Mouse (Mus musculus): ENCODE measurements around the gene H1f0.
A peak's percentile ranks its signal among the peaks of the same experiment; 100 is the strongest.
"Not testable (repeated sequence)": the region's sequence is repeated elsewhere in the genome, so short reads cannot be mapped to it uniquely, and the experiment has no call there.

H1f0 gene

DNA sequence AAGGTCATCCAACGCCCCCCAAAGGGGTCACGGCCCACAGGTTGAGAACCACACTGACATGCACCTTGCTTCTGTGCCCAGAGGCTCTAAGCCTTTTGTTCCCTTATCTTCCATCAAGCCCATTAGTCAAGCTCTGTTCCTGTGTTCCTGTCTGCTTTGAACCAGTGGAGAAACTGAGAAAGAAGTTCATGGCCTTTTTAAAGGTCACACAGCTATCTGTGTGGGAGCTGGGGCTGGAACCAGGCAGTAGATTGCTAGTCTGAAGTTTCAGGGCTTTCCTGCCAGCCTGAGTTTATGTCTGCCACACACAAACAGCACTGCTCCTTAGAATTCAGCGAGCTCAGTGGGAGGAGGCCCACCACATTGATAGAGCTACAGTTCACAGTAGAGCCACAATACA is 25.2 kb upstream of the H1f0 start:
- DNase-seq (ENCODE audit: extremely low spot score, low read depth, low spot score) = no peak

DNA sequence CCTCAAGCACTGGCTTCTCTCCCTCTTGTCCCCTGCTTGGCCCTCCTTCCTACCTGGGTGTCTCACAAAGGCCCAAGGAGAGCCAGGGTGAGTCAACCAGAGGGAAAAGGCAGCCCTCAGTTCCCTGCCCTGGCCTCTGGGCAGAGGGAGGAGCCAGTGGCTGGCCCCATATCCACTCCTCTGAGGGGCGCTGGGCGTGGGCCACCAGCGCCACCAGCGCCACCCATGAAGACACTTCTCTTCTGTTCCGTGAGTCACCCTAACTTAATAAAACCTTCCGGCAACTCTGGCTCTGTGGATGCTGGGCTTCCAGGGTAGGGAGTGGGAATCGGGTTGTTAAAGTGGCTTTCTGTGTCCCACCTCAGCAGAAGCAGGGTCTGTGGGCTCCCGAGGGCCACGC is 22.7 kb upstream of the H1f0 start:
- no peak for DNase-seq (ENCODE audit: extremely low spot score, low read depth, low spot score)

DNA sequence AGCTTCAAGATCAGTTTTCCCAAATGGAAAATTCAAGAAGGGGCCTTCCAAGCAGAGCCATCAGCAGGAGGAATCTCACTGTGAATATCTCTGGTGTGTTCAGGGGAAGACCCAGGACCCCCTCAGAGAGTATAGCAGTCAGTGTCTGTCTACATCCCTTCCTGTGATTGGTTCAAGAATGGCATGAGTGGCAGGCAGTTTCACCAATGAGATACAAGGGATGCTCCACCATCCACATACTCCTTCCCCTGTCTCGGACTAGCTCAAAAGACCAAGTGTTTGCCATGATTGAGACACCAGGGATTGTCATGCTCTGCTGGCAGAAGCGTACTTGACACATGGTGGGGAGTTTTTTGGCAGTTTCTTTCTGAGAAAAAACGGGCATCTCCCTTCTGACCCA is 21.6 kb upstream of the H1f0 start:
- no peak for DNase-seq (ENCODE audit: extremely low spot score, low read depth, low spot score)

DNA sequence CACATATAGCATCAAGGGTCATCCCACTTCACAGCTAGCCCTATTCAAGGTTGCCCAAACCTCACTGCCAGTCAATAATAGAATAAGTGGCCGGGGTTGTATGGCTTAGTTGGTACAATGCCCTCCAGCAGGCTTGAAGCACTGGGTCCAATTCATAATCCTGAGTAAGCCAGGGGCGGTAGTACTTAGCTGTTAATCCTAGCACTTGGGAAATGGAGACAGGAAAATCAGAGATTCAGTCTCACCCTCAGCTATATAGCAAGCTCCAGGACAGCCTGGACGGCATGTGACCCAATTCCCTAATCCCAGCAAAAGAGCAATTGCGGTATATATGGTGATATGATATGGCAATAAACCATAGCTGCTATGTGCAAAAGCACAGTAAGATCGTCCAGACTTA is 21.2 kb upstream of the H1f0 start:
- no peak for DNase-seq (ENCODE audit: extremely low spot score, low read depth, low spot score)

DNA sequence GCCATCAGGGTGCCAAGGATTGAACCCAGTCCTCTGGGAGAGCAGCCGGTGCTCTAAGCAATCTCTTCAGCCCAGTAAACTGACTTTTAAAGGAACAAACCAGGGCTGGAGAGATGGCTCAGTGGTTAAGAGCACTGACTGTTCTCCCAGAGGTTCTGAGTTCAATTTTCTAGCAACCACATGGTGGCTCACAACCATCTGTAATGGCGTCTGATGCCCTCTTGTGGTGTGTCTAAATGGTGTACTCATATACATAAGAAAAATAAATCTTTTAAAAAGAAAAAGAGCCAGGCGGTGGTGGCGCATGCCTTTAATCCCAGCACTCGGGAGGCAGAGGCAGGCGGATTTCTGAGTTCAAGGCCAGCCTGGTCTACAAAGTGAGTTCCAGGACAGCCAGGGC is 20.4 kb upstream of the H1f0 start:
- DNase-seq (ENCODE audit: extremely low spot score, low read depth, low spot score) = not testable (repeated sequence)

DNA sequence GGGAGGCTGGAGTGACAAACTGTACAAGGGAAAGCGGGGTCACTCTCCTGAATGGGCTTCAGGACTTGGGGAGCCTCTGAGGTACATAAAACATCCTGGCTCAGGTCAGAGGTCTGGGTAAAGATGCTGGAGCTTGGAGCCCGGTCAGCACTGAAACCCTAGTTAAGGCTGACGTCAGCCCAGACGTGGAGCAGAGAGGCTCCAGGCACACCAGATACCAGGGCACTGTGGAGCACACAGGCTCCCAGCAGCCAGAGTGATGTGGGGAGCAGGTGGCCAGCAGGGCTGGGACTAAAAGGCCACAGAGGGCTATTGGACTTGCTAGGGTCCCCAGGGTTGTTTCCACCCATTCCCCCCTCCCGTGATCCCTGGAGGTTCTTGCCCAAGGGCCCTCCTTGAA is 18.5 kb upstream of the H1f0 start:
- no peak for DNase-seq (ENCODE audit: extremely low spot score, low read depth, low spot score)

DNA sequence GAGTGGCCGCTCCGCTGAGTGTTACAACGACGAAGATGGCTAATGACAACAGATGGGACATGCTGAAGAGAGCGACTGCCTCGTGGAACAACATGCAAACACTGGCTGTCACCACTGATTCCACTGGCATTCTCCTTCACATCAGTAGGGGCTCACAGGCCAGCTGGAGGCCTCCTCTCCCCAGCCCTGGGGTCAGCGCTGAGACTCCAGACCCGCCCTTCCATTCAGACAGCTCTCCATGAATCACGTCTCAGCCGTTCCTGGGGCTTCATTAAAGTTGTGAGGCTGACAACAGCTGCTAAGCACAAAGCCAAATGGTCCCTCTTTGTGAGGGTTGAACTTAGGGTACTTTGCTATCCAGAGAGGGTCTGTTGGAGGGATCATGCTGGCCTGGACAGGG is 16.7 kb upstream of the H1f0 start:
- no peak for DNase-seq (ENCODE audit: extremely low spot score, low read depth, low spot score)

DNA sequence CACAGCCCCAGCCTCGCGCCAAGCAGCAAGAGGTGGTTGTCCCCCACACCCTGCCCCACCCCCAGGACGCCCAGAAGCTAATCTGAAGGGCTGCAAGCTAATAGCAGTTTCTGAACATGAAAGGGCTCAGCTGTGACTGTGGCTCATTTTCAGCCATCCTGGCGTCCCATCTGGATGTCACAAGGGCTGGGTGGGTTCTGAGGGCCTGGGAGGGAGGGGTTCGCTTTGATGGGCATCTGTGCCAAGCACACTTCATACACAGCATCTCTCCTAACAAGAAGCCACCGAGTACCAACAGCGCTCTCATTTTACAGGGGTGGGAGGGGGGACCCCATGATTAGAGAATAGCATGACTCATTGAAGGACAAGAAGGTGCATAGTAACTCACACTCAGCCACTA is 14.9 kb upstream of the H1f0 start:
- no peak for DNase-seq (ENCODE audit: extremely low spot score, low read depth, low spot score)

DNA sequence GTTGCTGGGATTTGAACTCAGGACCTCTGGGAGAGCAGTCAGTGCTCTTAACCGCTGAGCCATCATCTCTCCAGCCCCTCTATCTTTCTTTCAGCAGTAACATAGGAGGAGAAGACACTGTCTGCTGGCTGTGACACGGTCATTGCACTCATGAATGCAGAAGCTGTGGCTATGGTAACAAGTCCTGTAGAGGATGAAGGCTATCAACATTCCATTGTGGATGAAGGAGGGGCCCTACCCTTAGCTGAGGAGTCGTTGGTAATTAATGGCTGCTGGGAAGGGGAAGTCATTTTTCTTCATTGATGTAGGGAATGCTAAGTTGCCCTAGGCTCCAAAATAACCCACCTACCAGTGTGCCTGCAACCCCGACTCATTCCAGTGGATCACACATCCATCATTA is 10.1 kb upstream of the H1f0 start:
- DNase-seq (ENCODE audit: extremely low spot score, low read depth, low spot score) = no peak

DNA sequence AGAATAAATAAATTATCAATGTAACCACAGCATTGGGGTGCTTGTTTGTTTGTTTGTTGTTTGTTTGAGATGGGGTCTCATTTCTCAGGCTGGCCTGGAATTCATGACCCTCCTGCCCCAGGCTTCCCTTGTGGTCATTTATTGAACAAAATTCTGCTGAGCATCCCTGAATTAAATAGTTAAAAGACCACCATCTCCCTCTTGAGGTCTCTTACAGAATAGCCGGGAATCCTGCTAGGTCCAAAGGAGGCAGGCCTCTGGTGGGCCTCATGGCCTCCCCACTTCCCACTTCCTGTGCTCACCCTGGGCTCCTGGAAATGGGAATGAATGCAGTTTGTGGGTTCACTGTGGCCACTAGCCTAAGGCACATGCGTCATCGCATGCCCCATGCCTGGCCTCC is 9.4 kb upstream of the H1f0 start:
- DNase-seq (ENCODE audit: extremely low spot score, low read depth, low spot score) = no peak

DNA sequence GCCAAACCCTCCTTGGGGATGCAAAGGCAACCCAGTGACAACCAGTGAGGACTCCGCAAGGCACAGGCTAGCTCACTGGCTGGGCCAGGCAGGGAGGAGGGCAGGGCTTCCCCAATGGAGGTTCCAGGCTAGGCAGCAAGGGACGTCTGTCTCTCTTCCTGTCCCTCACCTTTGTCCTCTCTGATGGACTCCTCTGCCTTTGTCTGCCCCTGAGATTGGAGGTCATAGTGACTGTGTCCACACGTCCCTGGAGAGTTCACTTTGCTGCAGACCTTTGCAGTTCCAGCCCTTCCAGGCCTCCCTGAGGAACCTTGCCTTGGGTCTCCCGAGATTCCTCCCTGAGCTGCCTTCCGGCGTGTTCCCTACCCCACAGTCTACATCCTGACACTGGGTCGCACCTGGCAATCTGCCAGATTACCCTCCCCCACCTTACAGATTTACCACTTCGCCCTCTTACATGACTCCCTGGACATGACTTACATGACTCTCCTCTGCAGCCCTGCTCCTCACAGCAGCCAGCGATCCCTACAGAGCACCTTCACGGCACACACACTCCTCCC is 5.5 kb upstream of the H1f0 start:
- DNase-seq (ENCODE audit: extremely low spot score, low read depth, low spot score) = no peak

DNA sequence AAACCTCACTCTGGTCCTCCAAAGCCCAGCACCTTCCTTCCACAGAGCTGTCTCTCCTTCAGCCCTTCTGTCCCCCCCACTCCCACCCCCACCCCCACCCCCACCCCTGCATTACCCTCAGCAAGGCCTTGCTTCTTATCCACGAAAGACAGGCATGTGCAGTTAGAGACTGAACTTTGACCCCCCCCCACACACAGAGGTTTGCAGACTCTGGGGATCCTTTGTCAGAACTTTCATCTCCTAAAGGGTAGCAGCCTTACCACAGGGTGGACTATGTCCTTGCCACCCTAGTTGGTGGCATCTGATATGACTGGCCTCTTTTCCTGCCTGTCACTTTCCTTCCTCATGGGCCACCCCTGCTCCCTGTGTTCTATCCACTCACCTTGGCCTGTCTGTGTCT is 4.9 kb upstream of the H1f0 start:
- no peak for DNase-seq (ENCODE audit: extremely low spot score, low read depth, low spot score)

DNA sequence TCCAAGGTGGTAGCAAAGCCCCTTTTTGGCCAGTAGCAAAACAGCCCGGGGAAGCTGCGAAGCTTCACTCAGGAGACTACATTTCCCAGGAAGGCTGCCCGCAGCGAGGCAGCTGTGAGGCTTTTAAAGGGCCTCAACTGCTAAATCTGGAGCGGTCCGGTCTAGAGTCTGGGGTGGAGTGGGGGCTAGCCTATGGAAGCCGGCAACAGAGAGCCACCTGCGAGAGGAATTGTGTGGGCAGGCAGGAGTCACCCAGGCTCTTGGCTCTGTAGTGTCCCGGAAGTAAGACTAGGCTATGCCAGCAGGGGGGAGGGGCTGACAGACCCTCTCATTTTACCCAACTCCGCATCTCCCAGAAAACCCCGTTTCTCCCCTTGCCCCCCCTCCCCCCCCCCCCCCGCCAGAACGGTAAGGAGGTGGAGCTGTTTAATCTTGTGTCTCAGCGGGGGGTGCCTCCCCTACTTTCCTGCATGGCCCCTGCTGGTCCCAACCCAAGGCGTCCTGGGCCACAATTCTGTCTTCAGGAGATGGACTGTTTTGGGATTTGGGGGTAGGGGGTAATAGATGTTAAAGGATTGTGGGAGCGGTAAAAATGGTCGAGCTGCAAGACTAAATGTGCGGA is 2.5 kb upstream of the H1f0 start:
- DNase-seq (ENCODE audit: extremely low spot score, low read depth, low spot score) = no peak

DNA sequence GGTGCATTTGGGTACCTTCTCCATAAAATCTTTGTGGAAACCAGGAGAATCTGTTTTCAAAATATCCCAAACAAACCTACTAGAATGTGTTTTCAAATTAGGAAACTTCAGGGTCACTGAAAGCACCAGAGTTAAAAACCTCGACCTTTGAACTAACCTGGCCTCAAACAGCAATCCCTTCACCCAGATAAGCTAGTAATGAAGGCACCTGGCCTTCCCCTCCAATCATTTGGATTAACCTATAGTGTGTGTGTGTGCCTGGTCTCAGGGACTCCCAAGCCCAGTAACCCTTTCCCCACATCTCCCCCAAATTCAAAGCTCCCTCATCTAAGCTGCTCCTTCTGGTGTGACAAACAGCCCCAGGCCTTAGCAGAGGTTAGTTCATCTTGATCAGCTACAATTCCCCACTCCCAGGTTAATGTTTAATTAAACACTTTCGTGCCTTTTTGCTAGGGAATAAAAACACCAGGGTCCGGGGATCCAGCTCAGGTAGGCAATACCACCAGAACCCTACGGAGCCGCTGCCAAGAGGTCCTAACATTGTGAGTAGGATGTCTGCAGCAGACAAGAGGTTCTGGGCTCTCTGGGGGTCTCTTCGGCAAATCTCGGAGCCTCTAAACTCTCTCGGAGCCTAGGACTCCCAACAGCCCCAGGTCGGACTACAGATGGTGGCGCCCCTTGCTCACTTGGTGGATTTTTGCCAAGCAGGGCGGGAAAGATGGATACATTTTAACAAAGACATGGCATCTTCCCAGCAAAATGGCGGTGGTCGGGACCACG is 1.5 kb upstream of the H1f0 start:
- DNase-seq (ENCODE audit: extremely low spot score, low read depth, low spot score) = no peak

DNA sequence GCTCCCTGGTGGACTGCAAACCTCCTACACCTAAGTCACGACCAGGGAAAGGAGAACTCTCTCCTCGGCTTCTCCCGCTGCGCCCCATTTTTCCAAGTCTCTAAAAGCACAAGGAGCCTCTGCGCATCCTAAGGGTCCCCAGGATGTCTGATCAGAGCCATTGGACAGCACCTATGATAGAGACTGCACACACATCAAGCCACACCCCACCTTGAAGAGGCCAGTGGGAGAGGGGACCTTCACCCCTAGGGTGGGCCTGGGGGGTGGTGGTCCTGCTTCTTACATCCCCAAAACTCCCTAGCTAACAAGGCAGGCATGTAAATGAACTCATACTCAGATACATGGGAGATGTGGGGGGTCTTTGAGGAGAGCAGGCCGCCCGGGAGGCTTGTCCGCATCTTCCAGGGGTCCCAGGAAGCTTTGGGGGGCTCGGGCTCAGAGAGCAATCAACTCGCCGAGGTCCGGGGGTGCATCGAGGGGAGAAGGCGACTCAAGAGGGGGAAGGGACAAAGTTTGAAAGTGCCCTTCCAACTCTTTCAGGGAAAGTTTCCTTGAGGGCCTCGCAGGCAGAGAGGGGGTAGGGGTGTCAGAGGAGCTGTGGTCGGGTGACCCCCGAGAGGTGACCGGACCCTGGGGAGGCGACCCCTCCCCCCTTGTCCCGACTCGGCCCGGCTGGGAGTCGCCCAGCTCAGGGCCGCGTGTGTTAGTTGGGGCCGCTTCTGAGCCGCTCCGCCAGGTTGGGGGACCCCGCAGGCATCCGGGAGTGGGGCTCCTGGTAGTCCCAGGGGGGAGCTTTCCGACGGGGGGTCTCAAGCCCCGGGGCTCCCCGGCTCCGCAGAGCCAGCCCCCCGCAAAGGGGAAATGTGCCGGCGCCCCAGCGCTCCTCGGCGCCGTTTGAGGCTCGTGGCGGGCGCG is 702 bp upstream of the H1f0 start:
- no peak for DNase-seq (ENCODE audit: extremely low spot score, low read depth, low spot score)

DNA sequence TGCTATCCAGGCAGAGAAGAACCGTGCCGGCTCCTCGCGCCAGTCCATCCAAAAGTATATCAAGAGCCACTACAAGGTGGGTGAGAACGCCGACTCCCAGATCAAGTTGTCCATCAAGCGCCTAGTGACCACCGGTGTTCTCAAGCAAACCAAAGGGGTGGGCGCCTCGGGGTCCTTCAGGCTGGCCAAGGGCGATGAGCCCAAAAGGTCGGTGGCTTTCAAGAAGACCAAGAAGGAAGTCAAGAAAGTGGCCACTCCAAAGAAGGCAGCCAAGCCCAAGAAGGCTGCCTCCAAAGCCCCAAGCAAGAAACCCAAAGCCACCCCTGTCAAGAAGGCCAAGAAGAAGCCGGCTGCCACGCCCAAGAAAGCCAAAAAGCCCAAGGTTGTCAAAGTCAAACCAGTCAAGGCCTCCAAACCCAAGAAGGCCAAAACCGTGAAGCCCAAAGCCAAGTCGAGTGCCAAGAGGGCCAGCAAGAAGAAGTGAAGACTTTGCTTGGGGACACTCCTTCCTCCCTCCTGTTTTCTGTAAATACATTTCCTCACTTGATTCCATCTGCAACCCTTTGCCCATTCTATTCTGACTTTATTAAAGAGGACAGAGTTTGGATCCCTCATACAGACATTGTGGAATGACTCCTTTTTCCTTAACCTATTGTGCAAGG is 704 bp downstream of the H1f0 start:
- DNase-seq (ENCODE audit: extremely low spot score, low read depth, low spot score) = no peak

DNA sequence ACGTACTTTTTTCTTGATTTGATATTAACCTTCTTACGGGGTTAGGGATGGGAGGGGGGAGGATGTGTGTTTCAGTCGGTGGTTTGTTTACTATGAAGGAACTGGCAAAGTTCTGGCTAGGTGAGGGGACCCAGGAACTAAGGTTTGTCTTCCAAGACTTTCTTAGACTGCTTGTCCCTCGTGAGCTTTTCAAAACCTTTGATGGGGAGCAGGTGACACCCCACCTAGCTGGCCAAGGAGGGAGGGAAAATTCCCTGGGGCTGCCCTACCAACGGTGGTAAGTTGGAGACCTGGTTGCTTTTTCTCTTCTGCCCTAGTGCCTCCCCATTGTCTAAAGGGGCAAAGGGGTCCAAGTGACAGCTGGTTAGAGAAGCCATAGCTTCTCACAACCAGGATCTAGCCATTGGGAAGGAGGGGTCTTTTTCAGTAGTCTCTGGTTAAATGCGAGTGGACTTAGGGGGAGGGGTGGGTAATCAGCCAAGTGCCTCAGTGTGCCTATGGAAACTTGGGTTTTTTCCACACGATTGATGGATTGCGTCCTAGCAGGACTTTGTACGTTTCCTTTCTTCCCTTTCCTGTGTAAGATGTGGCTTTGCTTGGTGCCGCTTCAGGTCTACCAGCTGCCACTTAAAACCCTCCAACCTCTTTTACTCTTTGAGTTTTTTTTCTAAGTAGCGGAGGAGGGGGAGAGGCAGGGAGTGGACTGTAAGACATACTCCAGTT is 1.4 kb downstream of the H1f0 start:
- DNase-seq (ENCODE audit: extremely low spot score, low read depth, low spot score) = no peak

DNA sequence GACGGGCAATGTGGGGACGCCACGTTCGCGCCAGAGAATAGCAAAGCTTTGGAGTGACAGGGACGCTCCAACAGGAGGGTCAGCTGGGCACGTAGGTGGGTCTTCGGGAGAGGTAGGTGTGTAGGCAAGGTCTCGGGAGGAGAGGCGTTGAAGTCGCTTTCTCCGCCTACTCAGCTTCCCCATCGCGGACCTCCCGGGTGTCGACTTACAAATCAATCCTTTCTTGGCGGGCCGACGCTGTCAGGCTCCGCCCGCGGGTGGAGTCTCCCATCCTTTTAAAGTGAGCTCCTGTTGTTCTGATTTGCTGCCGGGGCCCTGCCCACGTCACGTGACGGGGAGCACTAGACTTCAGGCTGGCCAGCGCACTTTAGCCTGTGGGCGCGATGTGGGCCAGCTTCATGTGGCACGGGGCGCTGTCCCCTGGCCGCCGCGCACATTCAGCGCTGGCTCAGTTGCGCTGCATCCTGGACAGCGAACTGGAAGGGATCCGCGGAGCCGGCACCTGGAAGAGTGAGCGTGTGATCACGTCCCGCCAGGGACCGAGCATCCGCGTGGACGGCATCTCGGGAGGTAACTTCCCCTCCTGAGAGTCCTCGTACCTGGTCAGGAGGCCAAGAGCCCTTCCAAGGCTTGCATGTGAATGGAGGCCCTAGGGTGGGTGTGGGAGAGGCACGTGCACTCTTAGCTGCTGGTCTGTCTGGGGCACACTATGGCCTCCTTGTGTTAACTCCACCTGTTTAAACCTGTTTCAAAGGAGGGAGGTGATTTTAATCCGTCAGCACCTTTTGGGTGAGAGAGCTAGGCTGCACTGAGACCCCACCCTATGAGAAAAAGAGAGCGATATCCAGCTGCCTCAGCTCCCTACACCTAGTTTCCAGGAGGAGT is 2.5 kb downstream of the H1f0 start:
- peak; percentile 77 for DNase-seq (ENCODE audit: extremely low spot score, low read depth, low spot score)

DNA sequence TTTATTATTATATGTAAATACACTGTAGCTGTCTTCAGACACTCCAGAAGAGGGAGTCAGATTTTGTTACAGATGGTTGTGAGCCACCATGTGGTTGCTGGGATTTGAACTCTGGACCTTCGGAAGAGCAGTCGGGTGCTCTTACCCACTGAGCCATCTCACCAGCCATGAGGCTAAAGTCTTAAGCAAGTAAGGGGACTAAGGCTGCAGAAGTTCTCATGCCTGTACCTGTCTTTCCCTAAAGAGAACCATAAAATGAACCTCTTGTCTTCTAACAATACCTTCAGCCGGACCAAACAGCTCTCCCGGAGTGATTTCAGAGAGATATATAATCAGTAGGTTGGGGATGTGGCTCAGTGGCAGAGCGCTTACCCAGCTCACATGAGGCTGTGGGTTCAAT is 3.7 kb downstream of the H1f0 start:
- DNase-seq (ENCODE audit: extremely low spot score, low read depth, low spot score) = not testable (repeated sequence)
